Mouse (Mus musculus): ENCODE results near the gene Cald1.

GRCm38 (mm10) chr6:34655719-34656118 is 57.4 kb downstream of the Cald1 start:
- TF ChIP-seq EP300 (optimal IDR thresholded peaks at IDR 0.05): no peak
- TF ChIP-seq CTCF (IDR thresholded peaks at IDR 0.05; ENCODE audit: low read depth): no peak
